Mouse (Mus musculus) cortical plate, adult 2 months (tissue): ENCODE measurements around the gene Plekha6. TPM values are rescaled to one million over a fixed set of nuclear protein-coding genes. Genes with fewer than 3 reads are reported as not detected.

ENCODE experiments used
- H3K27ac ChIP-seq: fragments of 200-500 bp; 2 replicates; pipeline ENCODE4 v1.5.1; 2012; ENCODE audit warnings: low read length, control low read depth, inconsistent platforms; ENCODE audit not compliant: insufficient read depth
- H3K4me1 ChIP-seq: fragments of 200-500 bp; 2 replicates; pipeline ENCODE4 v1.6.1; 2011; ENCODE audit warnings: low read length; ENCODE audit not compliant: control insufficient read depth, insufficient read depth
- H3K4me3 ChIP-seq: fragments of 200-500 bp; 2 replicates; pipeline ENCODE4 v1.5.1; 2011; ENCODE audit warnings: mild to moderate bottlenecking, low read length, control low read depth; ENCODE audit not compliant: insufficient read depth
- CTCF ChIP-seq: fragments of 200-500 bp; IDR thresholded peaks from 2 replicates; pipeline ENCODE4 v1.5.1; 2011; ENCODE audit warnings: mild to moderate bottlenecking, control low read depth, low read length; ENCODE audit not compliant: insufficient read depth; ENCODE audit errors: extremely low read depth
- POLR2A ChIP-seq: fragments of 200-500 bp; IDR thresholded peaks from 2 replicates; pipeline ENCODE4 v1.6.1; 2011; ENCODE audit warnings: mild to moderate bottlenecking, low read length, control low read depth; ENCODE audit not compliant: insufficient read depth; ENCODE audit errors: extremely low read depth
- polyA plus RNA-seq: library from polyadenylated mRNA; depleted of rRNA; stranded (reverse); fragments of >200 nt; gene quantifications from 2 replicates; pipeline ENCODE4 v1.2.3, GENCODE M21; 2012

Gene Plekha6
- polyA plus RNA-seq, 1 experiment, result 83.2 TPM

DNA sequence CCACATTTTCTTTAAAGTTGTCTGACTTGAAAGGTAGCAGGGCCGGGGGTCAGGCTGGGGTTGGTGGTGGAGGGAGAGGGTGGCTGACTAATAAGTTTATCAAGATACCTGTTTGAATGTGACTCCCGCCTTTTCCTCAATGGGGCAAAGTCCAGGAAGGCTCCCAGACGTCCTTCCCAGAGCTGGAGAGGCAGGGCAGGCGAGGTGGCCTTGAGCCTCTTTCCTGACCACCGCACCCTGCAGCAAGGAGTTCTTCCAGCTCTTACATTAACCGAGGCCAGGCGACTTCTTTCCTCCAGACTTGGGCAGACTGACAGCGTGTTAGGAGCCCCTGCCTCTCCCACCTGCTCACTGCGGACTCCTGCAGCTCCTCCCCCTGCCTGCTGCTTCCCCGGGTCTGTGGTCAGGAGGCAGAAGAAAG lies 591 bp downstream of the Plekha6 start:
- TF ChIP-seq POLR2A (no peak), CTCF (no peak)
- H3K4me3 ChIP-seq, result peak overlapping the region; percentile 11; the same call in 1 of the 2 replicates
- H3K27ac ChIP-seq, result no peak overlapping the region
- H3K4me1 ChIP-seq, result no peaks in the 10 kb centered on the region

DNA sequence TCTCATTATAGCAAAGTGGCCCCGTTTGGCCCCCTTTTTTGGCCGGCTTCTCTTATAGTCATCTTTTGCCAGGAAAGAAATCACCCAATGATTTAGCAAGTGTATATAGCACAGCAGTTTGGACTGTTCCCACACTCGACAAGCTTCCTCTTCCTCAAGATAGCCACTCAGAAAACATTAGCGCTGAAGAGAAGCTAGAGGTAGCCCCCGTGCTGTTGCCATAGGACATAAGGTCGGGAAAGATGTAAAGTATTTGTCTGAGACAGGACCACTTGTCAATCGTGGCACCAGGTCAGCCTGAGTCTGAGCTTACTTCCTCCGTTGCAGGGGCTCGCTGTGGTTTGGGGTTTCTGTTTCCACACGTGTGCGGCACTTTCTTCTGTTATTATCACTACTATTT lies 1.1 kb downstream of the Plekha6 start:
- H3K4me3 ChIP-seq, result no peak overlapping the region
- no peaks in the 10 kb centered on the region for H3K4me1 ChIP-seq
- no peak for TF ChIP-seq POLR2A
- TF ChIP-seq CTCF, result no peak
- H3K27ac ChIP-seq, result no peak overlapping the region

- TF ChIP-seq CTCF, result no peak
- no peak for TF ChIP-seq POLR2A
- H3K4me3 ChIP-seq, result no peak overlapping the region
- H3K27ac ChIP-seq, result no peak overlapping the region
- no peaks in the 10 kb centered on the region for H3K4me1 ChIP-seq
Measured at GRCm38 (mm10) chr1:133168318-133169060, 4.5 kb downstream of the Plekha6 start.

- no peak overlapping the region for H3K4me3 ChIP-seq
- no peaks in the 10 kb centered on the region for H3K4me1 ChIP-seq
- TF ChIP-seq POLR2A (no peak), CTCF (no peak)
- no peak overlapping the region for H3K27ac ChIP-seq
Measured at GRCm38 (mm10) chr1:133170196-133170595, 6.2 kb downstream of the Plekha6 start.

- 0 out of 2 replicates have a peak, but pooled peaks cover 1% of the 10 kb centered on the region for H3K4me1 ChIP-seq
- no peak overlapping the region for H3K4me3 ChIP-seq
- no peak for TF ChIP-seq POLR2A
- TF ChIP-seq CTCF, result no peak
- no peak overlapping the region for H3K27ac ChIP-seq
Measured at GRCm38 (mm10) chr1:133171357-133171756, 7.3 kb downstream of the Plekha6 start.

DNA sequence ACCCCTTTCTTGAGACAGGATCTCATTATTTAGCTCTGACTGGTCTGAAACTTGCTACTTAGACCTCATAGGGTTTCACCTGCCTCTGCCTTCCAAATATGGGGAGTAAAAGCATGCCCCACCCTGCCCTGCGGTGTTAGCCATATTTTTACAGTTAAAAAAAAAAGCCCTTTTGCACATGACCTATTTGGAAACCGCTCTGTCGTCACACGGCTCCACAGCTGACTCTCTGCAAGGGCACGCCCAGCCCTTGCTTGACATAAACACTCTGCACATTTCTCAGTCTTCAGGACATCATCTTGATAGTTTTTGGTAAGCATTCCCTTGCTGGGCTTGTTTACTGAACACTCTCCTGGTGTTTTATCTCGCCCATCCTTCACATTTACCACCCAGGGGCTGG lies 11.1 kb downstream of the Plekha6 start:
- Histone ChIP-seq H3K4me3 (no peak overlapping the region), H3K4me1 (0 out of 2 replicates have a peak, but pooled peaks cover 1% of the 10 kb centered on the region), H3K27ac (no peak overlapping the region)
- no peak for TF ChIP-seq POLR2A
- no peak for TF ChIP-seq CTCF

GRCm38 (mm10) chr1:133177480-133178172 lies 13.6 kb downstream of the Plekha6 start:
- TF ChIP-seq CTCF (peak; percentile 99), POLR2A (no peak)
- Histone ChIP-seq H3K27ac (no peak overlapping the region), H3K4me1 (0 out of 2 replicates have a peak, but pooled peaks cover 1% of the 10 kb centered on the region), H3K4me3 (no peak overlapping the region)

GRCm38 (mm10) chr1:133178732-133179440 lies 14.9 kb downstream of the Plekha6 start:
- Histone ChIP-seq H3K4me3 (no peak overlapping the region), H3K27ac (no peak overlapping the region), H3K4me1 (peaks cover 1% of the 10 kb centered on the region; the same call in 1 of the 2 replicates)
- TF ChIP-seq CTCF (no peak), POLR2A (no peak)

- Histone ChIP-seq H3K27ac (peak overlapping the region; percentile 58), H3K4me3 (peak overlapping the region; percentile 96), H3K4me1 (no peaks in the 10 kb centered on the region; the same call in 1 of the 2 replicates)
- TF ChIP-seq POLR2A, result peak; percentile 72
- TF ChIP-seq CTCF, result peak; percentile 83
Measured at GRCm38 (mm10) chr1:133181072-133182015, 17.3 kb downstream of the Plekha6 start.
